Mouse (Mus musculus) stomach, postnatal 0 days (tissue): ENCODE results near the gene Bmp6.

Experiments used
- CTCF ChIP-seq: IDR thresholded peaks from 2 replicates; pipeline ENCODE4 v1.5.1; 2016; ENCODE audit warnings: antibody characterized with exemption, low read depth, mild to moderate bottlenecking, moderate library complexity
- EP300 ChIP-seq: optimal IDR thresholded peaks from 2 replicates; pipeline ENCODE3; 2016; ENCODE audit warnings: antibody characterized with exemption

DNA sequence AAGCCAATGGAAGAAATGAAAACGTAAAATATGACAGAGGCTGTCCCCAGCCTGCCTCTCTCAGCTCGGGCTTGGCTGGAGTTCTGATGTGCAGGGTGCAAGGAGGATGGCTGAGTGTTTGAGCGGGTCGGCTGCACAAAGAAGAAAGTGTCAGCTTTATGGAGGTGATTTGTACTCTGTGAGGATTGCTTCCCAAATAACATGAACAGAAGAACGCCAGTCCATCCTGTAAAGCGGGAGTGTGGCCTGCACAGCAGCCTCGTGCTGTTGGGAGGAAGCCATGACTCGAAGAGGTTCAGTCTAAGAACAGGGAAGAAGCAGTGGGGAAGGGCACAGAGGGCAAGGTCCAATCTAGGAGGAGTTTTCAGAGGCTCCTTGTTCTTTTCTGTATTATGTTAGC, 48.7 kb upstream of the Bmp6 start:
- TF ChIP-seq CTCF: no peak
- no peak for TF ChIP-seq EP300
